Mouse (Mus musculus) hindbrain, embryonic 15.5 days (tissue): Measurements from ENCODE around the gene Snw1. TPM values are rescaled to one million over a fixed set of nuclear protein-coding genes. Genes with fewer than 3 reads are reported as not detected.
"Not testable (repeated sequence)": the region's sequence is repeated elsewhere in the genome, so short reads cannot be mapped to it uniquely, and the experiment has no call there.

ENCODE experiments used
- ATAC-seq: fragments of 200-750 bp; cut with Nextera tagmentation; 2 replicates; pipeline ENCODE4 v1.8.0; 2017; ENCODE audit warnings: low read depth, moderate number of reproducible peaks, moderate TSS enrichment; ENCODE audit not compliant: low FRiP score
- H3K27ac ChIP-seq: fragments of 300-500 bp; sonication (generic); replicated peaks from 2 replicates; pipeline ENCODE4 v1.5.1; 2015; ENCODE audit warnings: mild to moderate bottlenecking, inconsistent platforms
- H3K27me3 ChIP-seq: fragments of 300-500 bp; sonication (generic); 2 replicates; pipeline ENCODE4 v1.6.1; 2015; ENCODE audit warnings: control low read depth, inconsistent platforms
- H3K36me3 ChIP-seq: fragments of 300-500 bp; sonication (generic); 2 replicates; pipeline ENCODE4 v1.6.1; 2015; ENCODE audit warnings: control low read depth, inconsistent platforms
- H3K4me1 ChIP-seq: fragments of 300-500 bp; sonication (generic); replicated peaks from 2 replicates; pipeline ENCODE4 v1.6.1; 2015; ENCODE audit warnings: control low read depth, inconsistent platforms
- H3K4me2 ChIP-seq: fragments of 300-500 bp; sonication (generic); 2 replicates; pipeline ENCODE4 v1.6.1; 2015; ENCODE audit warnings: moderate library complexity, mild to moderate bottlenecking, inconsistent platforms
- H3K4me3 ChIP-seq: fragments of 300-500 bp; sonication (generic); 2 replicates; pipeline ENCODE4 v1.5.1; 2015; ENCODE audit warnings: mild to moderate bottlenecking, inconsistent platforms
- H3K9ac ChIP-seq: fragments of 300-500 bp; sonication (generic); 2 replicates; pipeline ENCODE4 v1.6.1; 2015; ENCODE audit warnings: inconsistent platforms
- H3K9me3 ChIP-seq: fragments of 300-500 bp; sonication (generic); 2 replicates; pipeline ENCODE4 v1.6.1; 2016; ENCODE audit warnings: control low read depth, inconsistent platforms
- WGBS: fragments of 180-500 bp; shearing (Covaris S2); methylation state at CpG from one replicate; pipeline ENCODE4 v1.1.7; 2015; 5-methylcytosine and 5-hydroxymethylcytosine counted together
- polyA plus RNA-seq: library from polyadenylated mRNA; unstranded; fragments of >200 nt; fragmentation: Nextera tagmentation; extraction: Ambion mirVana; gene quantifications from 2 replicates; pipeline ENCODE4 v1.2.1, GENCODE M21; 2015

Gene Snw1
- polyA plus RNA-seq = 93.4 and 103 TPM in 2 replicates

GRCm38 (mm10) chr12:87471964-87472786 is at the start of gene Snw1:
Gene Snw1, minus strand, starts transcription at chr12:87472274.
- Histone ChIP-seq H3K4me2 (peak within 1 kb of the TSS; percentile 64), H3K4me1 (peaks cover 14% of the 10 kb centered on the region), H3K9me3 (no peaks in the 10 kb centered on the region), H3K27me3 (no peaks in the 10 kb centered on the region), H3K9ac (peak within 1 kb of the TSS; percentile 83), H3K36me3 (peaks cover 8% of the 10 kb centered on the region), H3K4me3 (peak within 1 kb of the TSS; percentile 78), H3K27ac (peak within 1 kb of the TSS; percentile 93)
- WGBS = 3% methylated on average over 45 of the region's 45 CpGs
- peak; percentile 97 for ATAC-seq

GRCm38 (mm10) chr12:87519616-87520015 is 47.5 kb upstream of the Snw1 start:
- not testable (repeated sequence) for H3K4me3 ChIP-seq, H3K4me2 ChIP-seq, H3K27ac ChIP-seq, H3K9me3 ChIP-seq, ATAC-seq, H3K36me3 ChIP-seq, H3K9ac ChIP-seq, H3K27me3 ChIP-seq, H3K4me1 ChIP-seq
- 63% methylated on average over 3 of the region's 3 CpGs for WGBS

GRCm38 (mm10) chr12:87514016-87514415 is 41.9 kb upstream of the Snw1 start, which contains the start of gene Gm8300:
Gene Gm8300, plus strand, starts transcription at chr12:87514316.
- H3K27ac ChIP-seq, H3K4me2 ChIP-seq, H3K4me3 ChIP-seq, H3K9ac ChIP-seq, ATAC-seq, H3K36me3 ChIP-seq, H3K4me1 ChIP-seq, H3K27me3 ChIP-seq, H3K9me3 ChIP-seq: not testable (repeated sequence)
- whole genome bisulfite sequencing = 87% methylated on average over 4 of the region's 4 CpGs

- not testable (repeated sequence) for ATAC-seq, H3K36me3 ChIP-seq, H3K9me3 ChIP-seq, H3K4me3 ChIP-seq, H3K4me2 ChIP-seq, H3K4me1 ChIP-seq, H3K9ac ChIP-seq, H3K27ac ChIP-seq, H3K27me3 ChIP-seq
- WGBS = 86% methylated on average over 3 of the region's 3 CpGs
Measured at GRCm38 (mm10) chr12:87494421-87494820, 22.3 kb upstream of the Snw1 start, which contains the start of gene Gm5788. Gene Gm5788, plus strand, starts transcription at chr12:87494721.

- H3K27me3 ChIP-seq, H3K36me3 ChIP-seq, H3K9me3 ChIP-seq, H3K27ac ChIP-seq, H3K9ac ChIP-seq, H3K4me1 ChIP-seq, H3K4me3 ChIP-seq, H3K4me2 ChIP-seq, ATAC-seq: not testable (repeated sequence)
- 68% methylated on average over 2 of the region's 2 CpGs for WGBS
Measured at GRCm38 (mm10) chr12:87488683-87489082, 16.6 kb upstream of the Snw1 start.

GRCm38 (mm10) chr12:87482482-87482881 is 10.4 kb upstream of the Snw1 start:
- H3K9me3 ChIP-seq, H3K36me3 ChIP-seq, H3K27ac ChIP-seq, ATAC-seq, H3K4me1 ChIP-seq, H3K27me3 ChIP-seq, H3K9ac ChIP-seq, H3K4me2 ChIP-seq, H3K4me3 ChIP-seq: not testable (repeated sequence)
- whole genome bisulfite sequencing = 85% methylated on average over 5 of the region's 5 CpGs

DNA sequence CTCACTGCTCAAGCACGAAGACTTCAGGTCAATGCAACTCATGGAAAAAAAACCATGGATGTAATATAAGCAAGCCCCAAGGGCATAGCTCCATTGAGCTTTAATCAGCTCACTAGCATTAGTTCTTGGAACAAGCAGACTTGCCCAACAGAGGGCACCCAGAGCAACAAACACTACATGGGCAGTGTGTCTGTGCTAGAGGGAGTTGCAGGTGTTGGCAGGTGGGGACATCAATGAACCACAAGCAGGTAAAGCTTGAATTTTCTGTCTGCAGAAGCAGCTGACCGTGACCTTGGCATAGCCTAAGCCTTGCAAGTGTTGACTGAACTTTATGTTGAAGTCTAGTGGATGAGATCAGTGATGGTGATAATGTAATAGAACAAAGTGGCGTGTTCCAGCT is 2.7 kb upstream of the Snw1 start:
- WGBS = 81% methylated on average over 3 of the region's 3 CpGs
- Histone ChIP-seq H3K9me3 (no peaks in the 10 kb centered on the region), H3K27me3 (no peaks in the 10 kb centered on the region), H3K4me1 (peaks cover 14% of the 10 kb centered on the region), H3K27ac (no peak overlapping the region), H3K4me2 (no peak overlapping the region), H3K4me3 (no peak overlapping the region), H3K36me3 (no peaks in the 10 kb centered on the region), H3K9ac (no peak overlapping the region)
- ATAC-seq = no peak

DNA sequence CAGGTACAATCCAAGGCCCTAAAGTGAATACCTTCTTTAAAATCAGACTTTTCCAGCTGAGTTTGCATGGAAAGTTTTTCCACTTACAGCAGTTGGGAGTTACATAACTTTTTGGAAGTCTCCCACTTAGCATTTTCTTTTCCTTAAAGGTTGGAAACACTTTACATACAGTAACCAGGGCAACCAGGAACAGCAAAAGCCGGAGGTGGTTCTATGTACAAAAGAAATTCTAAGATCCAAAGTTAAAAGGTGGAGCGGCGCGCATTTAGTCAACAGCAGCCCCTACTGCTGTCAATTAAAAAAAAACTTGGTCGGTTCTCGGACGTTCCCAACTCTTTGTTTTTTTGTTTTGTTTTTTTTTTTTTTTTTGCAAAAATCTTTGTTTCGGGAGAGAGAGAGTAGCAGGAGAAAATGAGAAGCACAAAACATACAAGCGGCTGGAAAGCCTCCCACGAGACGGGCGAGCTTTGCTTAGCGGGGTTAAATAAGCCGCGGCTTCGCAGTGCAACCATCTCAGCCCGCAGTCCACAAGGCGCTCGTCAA is 582 bp downstream of the Snw1 start:
- H3K27ac ChIP-seq = peak overlapping the region; percentile 93
- H3K4me1 ChIP-seq = peaks cover 14% of the 10 kb centered on the region
- no peaks in the 10 kb centered on the region for H3K27me3 ChIP-seq
- peak overlapping the region; percentile 78 for H3K4me3 ChIP-seq
- H3K4me2 ChIP-seq = peak overlapping the region; percentile 64
- under 1% methylated on average over 19 of the region's 19 CpGs for WGBS
- ATAC-seq = no peak
- no peaks in the 10 kb centered on the region for H3K9me3 ChIP-seq
- peak overlapping the region; percentile 83 for H3K9ac ChIP-seq
- H3K36me3 ChIP-seq = peaks cover 11% of the 10 kb centered on the region

GRCm38 (mm10) chr12:87470263-87471136 is 1.6 kb downstream of the Snw1 start:
- Histone ChIP-seq H3K4me2 (peak overlapping the region; percentile 64), H3K9ac (peak overlapping the region; percentile 83; the same call in 1 of the 2 replicates), H3K27ac (no peak overlapping the region), H3K4me1 (peaks cover 14% of the 10 kb centered on the region), H3K27me3 (no peaks in the 10 kb centered on the region), H3K36me3 (peaks cover 15% of the 10 kb centered on the region), H3K9me3 (no peaks in the 10 kb centered on the region), H3K4me3 (peak overlapping the region; percentile 78)
- ATAC-seq = no peak
- 79% methylated on average over 7 of the region's 7 CpGs for WGBS

- H3K9me3 ChIP-seq = no peaks in the 10 kb centered on the region
- no peaks in the 10 kb centered on the region for H3K27me3 ChIP-seq
- no peak overlapping the region for H3K9ac ChIP-seq
- ATAC-seq = no peak
- no peak overlapping the region for H3K27ac ChIP-seq
- H3K4me2 ChIP-seq = no peak overlapping the region
- no peaks in the 10 kb centered on the region for H3K4me1 ChIP-seq
- 94% methylated on average over 6 of the region's 6 CpGs for WGBS
- H3K4me3 ChIP-seq = no peak overlapping the region
- peaks cover 62% of the 10 kb centered on the region for H3K36me3 ChIP-seq
Measured at GRCm38 (mm10) chr12:87464678-87465297, 7.3 kb downstream of the Snw1 start.

DNA sequence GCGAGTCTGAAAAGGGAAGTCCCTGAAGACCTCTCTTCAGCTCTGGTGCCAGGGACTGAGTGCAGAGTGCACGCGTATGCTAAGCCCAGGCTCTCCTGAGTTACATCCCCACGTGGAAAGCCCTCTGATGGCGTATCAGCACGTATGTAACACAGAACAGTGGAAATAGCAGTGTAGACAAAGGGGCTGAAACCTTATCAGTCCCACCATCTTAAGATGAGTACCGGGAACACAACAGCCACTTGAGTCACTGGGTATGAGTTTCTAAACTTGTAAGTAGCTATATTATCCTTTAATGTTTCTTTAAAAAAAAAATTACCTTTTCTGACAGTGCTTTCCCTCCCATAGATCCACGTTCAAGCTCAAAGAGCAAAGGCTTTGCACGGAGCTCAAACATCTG is 22.6 kb downstream of the Snw1 start:
- peaks cover 70% of the 10 kb centered on the region for H3K36me3 ChIP-seq
- no peak overlapping the region for H3K9ac ChIP-seq
- no peak overlapping the region for H3K4me3 ChIP-seq
- WGBS = 93% methylated on average over 9 of the region's 9 CpGs
- H3K9me3 ChIP-seq = no peaks in the 10 kb centered on the region
- no peak overlapping the region for H3K4me2 ChIP-seq
- no peak for ATAC-seq
- H3K27me3 ChIP-seq = no peaks in the 10 kb centered on the region
- H3K4me1 ChIP-seq = peaks cover 8% of the 10 kb centered on the region
- no peak overlapping the region for H3K27ac ChIP-seq
